Mouse (Mus musculus) brain, adult 2 months (tissue): ENCODE data around the gene Tmem205.

Experiments
- DNase-seq: peaks from one replicate; pipeline ENCODE4 v3.0.0; 2011; ENCODE audit warnings: low read depth, low spot score

Gene Tmem205

GRCm38 (mm10) chr9:21917493-21918034 lies 9.8 kb downstream of the Tmem205 start:
- peak; percentile 84 for DNase-seq

GRCm38 (mm10) chr9:21916851-21917492 lies 10.4 kb downstream of the Tmem205 start:
- DNase-seq: no peak

GRCm38 (mm10) chr9:21909474-21910223 lies 17.7 kb downstream of the Tmem205 start:
- peak; percentile 78 for DNase-seq

- DNase-seq: no peak
These were observed 19.1 kb downstream of the Tmem205 start for GRCm38 (mm10) chr9:21908216-21908615.

GRCm38 (mm10) chr9:21904031-21904430 lies 23.3 kb downstream of the Tmem205 start:
- no peak for DNase-seq

GRCm38 (mm10) chr9:21901223-21901820 lies 26.0 kb downstream of the Tmem205 start:
- peak; percentile 93 for DNase-seq

- DNase-seq: no peak
These were observed 38.1 kb downstream of the Tmem205 start for GRCm38 (mm10) chr9:21889229-21889628.

GRCm38 (mm10) chr9:21876601-21877000 lies 50.8 kb downstream of the Tmem205 start:
- DNase-seq: no peak

GRCm38 (mm10) chr9:21872204-21872603 lies 55.2 kb downstream of the Tmem205 start:
- peak; percentile 26 for DNase-seq
